Mouse (Mus musculus): ENCODE data around the gene Prpf8. TPM values are rescaled to one million over a fixed set of nuclear protein-coding genes. Genes with fewer than 3 reads are reported as not detected.

Gene Prpf8
- polyA plus RNA-seq, 1 experiment = 142 TPM

DNA sequence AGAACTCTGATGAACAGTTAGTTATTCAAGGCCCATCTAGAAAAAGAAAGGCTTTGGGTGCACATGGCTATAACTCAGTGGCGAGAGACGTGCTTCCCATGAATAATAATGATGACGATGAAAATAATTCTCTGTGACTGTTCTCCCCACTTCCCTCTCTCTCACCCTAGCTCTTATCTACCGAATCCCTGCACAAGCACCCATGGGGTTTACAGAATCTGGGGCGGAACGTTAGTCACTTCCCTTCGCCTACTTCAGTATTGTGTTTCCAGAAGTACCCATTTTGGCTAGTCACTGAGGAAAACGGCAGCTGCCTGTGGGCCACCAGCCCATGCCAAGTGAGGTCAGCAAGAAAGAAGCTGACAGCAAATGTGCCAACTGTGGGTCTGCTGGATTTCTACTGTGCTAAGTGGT, 28.0 kb upstream of the Prpf8 start:
- Histone ChIP-seq H3K27ac (ENCODE audit: control insufficient read depth, insufficient read depth, low read length) (peak overlapping the region; percentile 86), H3K4me1 (replicated peaks; ENCODE audit: control insufficient read depth, insufficient read depth, low read length) (peaks cover 63% of the 10 kb centered on the region), H3K36me3 (ENCODE audit: control insufficient read depth, insufficient read depth, low read length) (no peaks in the 10 kb centered on the region), H3K4me3 (ENCODE audit: control insufficient read depth, insufficient read depth, low read length) (no peak overlapping the region), H3K27me3 (ENCODE audit: control insufficient read depth, insufficient read depth, low read length) (no peaks in the 10 kb centered on the region)
- 19% methylated on average over 8 of the region's 8 CpGs for WGBS
- TF ChIP-seq POLR2A (IDR thresholded peaks at IDR 0.05; ENCODE audit: control insufficient read depth, extremely low read depth, insufficient read depth, low read length, poor library complexity) (no peak), CTCF (IDR thresholded peaks at IDR 0.05; ENCODE audit: borderline replicate concordance, control insufficient read depth, extremely low read depth, insufficient read depth, low read length, poor library complexity) (no peak)
- peak; percentile 22 for DNase-seq

DNA sequence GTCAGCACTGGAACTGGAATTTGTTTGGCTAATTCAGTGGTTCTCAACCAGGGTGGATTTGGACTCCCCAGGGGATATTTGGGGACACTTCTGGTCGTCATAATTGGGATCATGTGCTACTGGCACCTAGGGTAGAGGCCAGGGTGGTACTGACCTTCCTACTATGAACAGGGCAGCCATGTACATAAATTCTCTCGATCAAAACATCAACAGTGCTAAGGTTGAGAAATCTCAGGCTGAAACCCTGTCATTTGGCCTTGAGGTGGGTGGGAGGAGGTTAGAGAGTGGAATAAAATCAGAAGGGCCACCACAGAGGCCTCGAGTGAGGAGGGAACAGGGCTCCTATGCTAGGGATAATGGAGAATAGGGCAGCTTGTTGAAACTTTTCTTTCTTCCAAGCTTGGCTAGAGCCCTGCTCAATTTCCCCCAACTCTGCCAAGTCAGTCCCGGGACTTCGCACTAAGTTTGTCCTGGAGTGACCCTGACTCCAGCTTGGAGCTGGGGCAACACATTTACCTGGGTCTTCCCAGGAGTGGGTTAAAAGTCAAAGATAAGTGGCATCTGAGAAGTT, 27.4 kb upstream of the Prpf8 start:
- WGBS = 60% methylated on average over 5 of the region's 5 CpGs
- Histone ChIP-seq H3K27me3 (ENCODE audit: control insufficient read depth, insufficient read depth, low read length) (no peaks in the 10 kb centered on the region), H3K4me1 (replicated peaks; ENCODE audit: control insufficient read depth, insufficient read depth, low read length) (peaks cover 58% of the 10 kb centered on the region), H3K27ac (ENCODE audit: control insufficient read depth, insufficient read depth, low read length) (peak overlapping the region; percentile 86), H3K36me3 (ENCODE audit: control insufficient read depth, insufficient read depth, low read length) (no peaks in the 10 kb centered on the region), H3K4me3 (ENCODE audit: control insufficient read depth, insufficient read depth, low read length) (no peak overlapping the region)
- TF ChIP-seq CTCF (IDR thresholded peaks at IDR 0.05; ENCODE audit: borderline replicate concordance, control insufficient read depth, extremely low read depth, insufficient read depth, low read length, poor library complexity) (no peak), POLR2A (IDR thresholded peaks at IDR 0.05; ENCODE audit: control insufficient read depth, extremely low read depth, insufficient read depth, low read length, poor library complexity) (no peak)
- peak; percentile 11 for DNase-seq

DNA sequence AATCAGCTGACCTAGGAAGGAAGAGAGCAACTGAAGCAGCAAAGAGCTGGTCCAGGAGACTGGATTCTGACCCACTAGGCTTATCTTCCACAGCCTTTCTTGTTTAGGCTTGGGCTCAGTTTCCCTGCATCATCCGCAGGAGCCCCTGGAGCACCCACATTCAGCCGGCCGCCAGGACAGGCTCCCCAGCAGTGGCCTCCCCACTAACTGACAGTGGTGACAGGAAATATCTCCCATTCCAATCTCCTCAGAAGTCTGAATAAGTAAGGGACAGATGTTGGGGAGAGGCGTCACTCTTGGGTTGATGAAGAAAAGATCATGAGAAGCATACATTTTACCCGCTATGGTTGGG, 26.9 kb upstream of the Prpf8 start:
- H3K27me3 ChIP-seq (ENCODE audit: control insufficient read depth, insufficient read depth, low read length) = no peaks in the 10 kb centered on the region
- 14% methylated on average over 5 of the region's 5 CpGs for WGBS
- no peaks in the 10 kb centered on the region for H3K36me3 ChIP-seq (ENCODE audit: control insufficient read depth, insufficient read depth, low read length)
- TF ChIP-seq CTCF (IDR thresholded peaks at IDR 0.05; ENCODE audit: borderline replicate concordance, control insufficient read depth, extremely low read depth, insufficient read depth, low read length, poor library complexity) = no peak
- no peak for TF ChIP-seq POLR2A (IDR thresholded peaks at IDR 0.05; ENCODE audit: control insufficient read depth, extremely low read depth, insufficient read depth, low read length, poor library complexity)
- DNase-seq = no peak
- no peak overlapping the region for H3K4me3 ChIP-seq (ENCODE audit: control insufficient read depth, insufficient read depth, low read length)
- peaks cover 56% of the 10 kb centered on the region for H3K4me1 ChIP-seq (replicated peaks; ENCODE audit: control insufficient read depth, insufficient read depth, low read length)
- peak overlapping the region; percentile 86 for H3K27ac ChIP-seq (ENCODE audit: control insufficient read depth, insufficient read depth, low read length)

DNA sequence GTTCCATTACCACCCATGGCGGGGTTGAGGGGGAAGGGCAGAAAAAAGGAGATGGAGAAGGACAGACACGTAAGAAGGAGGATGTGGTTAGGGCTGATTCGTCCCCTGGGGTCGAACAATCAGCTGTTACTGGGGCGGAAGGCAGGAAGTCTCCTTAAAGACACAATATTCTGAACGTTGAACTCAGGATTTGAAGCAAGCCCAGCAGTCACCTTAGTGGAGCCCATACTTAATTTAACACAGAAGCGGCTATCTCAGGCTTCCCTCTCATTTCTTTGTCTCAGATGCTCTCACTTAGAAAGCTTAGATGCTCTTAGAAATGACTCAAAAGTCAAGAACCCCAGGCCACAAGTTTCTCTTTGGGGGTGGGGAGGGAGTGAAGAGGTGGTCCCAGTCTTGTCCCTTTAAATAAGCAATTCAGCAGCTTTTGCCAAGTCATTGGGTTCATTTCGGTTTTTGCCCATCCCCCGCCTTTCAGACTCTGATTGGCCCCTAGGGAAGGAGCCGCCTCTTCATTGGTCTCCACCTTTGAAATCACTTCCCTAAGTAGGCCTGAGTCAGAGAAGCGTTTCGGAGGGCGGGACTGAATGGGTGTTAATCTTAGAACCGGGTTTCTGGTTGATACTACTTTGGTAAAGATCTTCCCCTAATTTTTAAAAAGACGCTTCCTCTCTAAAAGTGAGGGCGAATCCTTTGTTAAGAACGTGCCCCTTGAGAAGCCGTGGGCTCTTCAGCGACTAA, 26.3 kb upstream of the Prpf8 start:
- peak overlapping the region; percentile 86 for H3K27ac ChIP-seq (ENCODE audit: control insufficient read depth, insufficient read depth, low read length)
- 2% methylated on average over 19 of the region's 19 CpGs for WGBS
- DNase-seq = peak; percentile 86
- H3K27me3 ChIP-seq (ENCODE audit: control insufficient read depth, insufficient read depth, low read length) = no peaks in the 10 kb centered on the region
- H3K4me1 ChIP-seq (replicated peaks; ENCODE audit: control insufficient read depth, insufficient read depth, low read length) = peaks cover 51% of the 10 kb centered on the region
- no peaks in the 10 kb centered on the region for H3K36me3 ChIP-seq (ENCODE audit: control insufficient read depth, insufficient read depth, low read length)
- no peak for TF ChIP-seq CTCF (IDR thresholded peaks at IDR 0.05; ENCODE audit: borderline replicate concordance, control insufficient read depth, extremely low read depth, insufficient read depth, low read length, poor library complexity)
- TF ChIP-seq POLR2A (IDR thresholded peaks at IDR 0.05; ENCODE audit: control insufficient read depth, extremely low read depth, insufficient read depth, low read length, poor library complexity) = no peak
- peak overlapping the region; percentile 33 for H3K4me3 ChIP-seq (ENCODE audit: control insufficient read depth, insufficient read depth, low read length)

DNA sequence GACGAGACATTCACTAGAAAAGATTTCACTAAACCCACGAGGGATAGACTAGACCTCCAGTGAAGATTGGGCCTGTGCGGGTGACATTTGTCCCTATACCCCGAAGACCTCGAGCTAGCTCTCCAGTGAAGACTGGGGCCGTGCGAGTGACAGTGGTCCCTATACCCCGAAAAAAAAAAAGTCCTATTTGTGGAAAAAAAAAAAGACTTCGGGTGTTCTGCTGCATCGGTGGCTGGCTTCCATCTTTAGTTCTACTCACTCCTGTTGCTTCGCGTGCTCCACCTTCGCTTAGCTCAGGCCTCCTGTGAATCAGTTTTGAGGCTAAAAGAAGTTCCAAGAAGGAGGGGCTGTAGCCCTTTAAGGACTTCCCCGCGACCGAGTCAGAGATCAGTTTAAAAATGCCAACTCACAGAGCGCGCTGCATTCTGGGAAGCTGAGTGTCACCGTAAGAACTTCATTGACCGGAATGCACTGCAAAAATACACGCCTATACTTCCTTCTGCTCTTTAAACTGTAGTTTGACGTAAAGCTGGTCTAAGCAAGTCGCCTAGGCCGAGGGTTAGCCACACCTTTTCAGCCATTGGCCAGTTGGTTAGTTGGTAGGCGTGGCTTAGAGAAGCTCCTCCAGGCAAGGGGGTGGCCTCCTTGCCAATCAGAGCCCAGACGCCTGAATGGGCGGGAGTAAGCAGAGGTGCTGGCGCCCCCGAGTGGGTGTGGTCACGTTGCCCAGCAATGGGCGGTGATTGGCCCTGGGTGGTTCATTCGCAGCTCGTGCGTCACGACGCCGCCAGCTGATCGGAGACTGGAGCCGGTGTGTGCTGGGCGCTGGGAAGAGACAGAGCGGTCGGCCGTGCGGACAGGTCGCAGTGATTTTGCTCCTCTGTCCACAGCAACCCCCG, 25.5 kb upstream of the Prpf8 start, which contains the start of gene Tlcd2:
TSS of gene Tlcd2 (plus strand) at position 872 of the 899 bp plus-strand sequence.
- WGBS = under 1% methylated on average over 46 of the region's 46 CpGs

DNA sequence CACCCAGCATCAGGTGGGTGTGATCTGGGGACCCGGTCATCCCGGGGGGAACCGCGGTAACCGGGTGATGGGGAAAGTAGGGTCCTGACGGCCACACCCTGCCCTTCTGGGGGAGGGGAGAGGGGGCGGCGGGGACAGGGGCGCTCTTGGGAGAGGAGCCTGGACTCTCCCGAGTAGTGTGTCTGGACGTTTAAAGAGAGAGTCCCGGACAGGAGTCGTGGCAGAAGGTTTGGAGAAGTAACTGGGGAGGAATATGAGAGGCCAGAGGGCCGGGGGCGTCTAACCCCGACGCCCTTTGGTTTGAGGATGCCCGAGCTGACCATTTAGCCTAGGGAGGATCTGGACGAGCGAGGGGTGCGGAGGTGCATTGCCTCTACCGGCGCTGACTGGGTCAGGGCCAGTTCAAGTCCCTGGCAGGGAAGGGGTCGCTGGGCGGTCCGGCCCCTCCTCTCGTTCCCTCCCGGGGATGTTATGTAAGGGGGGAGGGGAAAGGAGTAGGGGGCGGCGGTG, 24.8 kb upstream of the Prpf8 start:
- no peak for TF ChIP-seq POLR2A (IDR thresholded peaks at IDR 0.05; ENCODE audit: control insufficient read depth, extremely low read depth, insufficient read depth, low read length, poor library complexity)
- no peak for TF ChIP-seq CTCF (IDR thresholded peaks at IDR 0.05; ENCODE audit: borderline replicate concordance, control insufficient read depth, extremely low read depth, insufficient read depth, low read length, poor library complexity)
- DNase-seq = no peak
- Histone ChIP-seq H3K36me3 (ENCODE audit: control insufficient read depth, insufficient read depth, low read length) (no peaks in the 10 kb centered on the region), H3K27ac (ENCODE audit: control insufficient read depth, insufficient read depth, low read length) (no peak overlapping the region), H3K4me3 (ENCODE audit: control insufficient read depth, insufficient read depth, low read length) (peak overlapping the region; percentile 58), H3K27me3 (ENCODE audit: control insufficient read depth, insufficient read depth, low read length) (no peaks in the 10 kb centered on the region), H3K4me1 (replicated peaks; ENCODE audit: control insufficient read depth, insufficient read depth, low read length) (peaks cover 39% of the 10 kb centered on the region)
- WGBS = 2% methylated on average over 30 of the region's 30 CpGs

More for the DNA sequence above, 25.5 kb upstream of the Prpf8 start, which contains the start of gene Tlcd2:
- peak within 1 kb of the TSS; percentile 58 for H3K4me3 ChIP-seq (ENCODE audit: control insufficient read depth, insufficient read depth, low read length)
- TF ChIP-seq CTCF (IDR thresholded peaks at IDR 0.05; ENCODE audit: borderline replicate concordance, control insufficient read depth, extremely low read depth, insufficient read depth, low read length, poor library complexity) = peak; percentile 67; the same call in 1 of the 2 replicates
- peak; percentile 51; the same call in 1 of the 2 replicates for TF ChIP-seq POLR2A (IDR thresholded peaks at IDR 0.05; ENCODE audit: control insufficient read depth, extremely low read depth, insufficient read depth, low read length, poor library complexity)
- H3K36me3 ChIP-seq (ENCODE audit: control insufficient read depth, insufficient read depth, low read length) = no peaks in the 10 kb centered on the region
- peaks cover 43% of the 10 kb centered on the region for H3K4me1 ChIP-seq (replicated peaks; ENCODE audit: control insufficient read depth, insufficient read depth, low read length)
- peak within 1 kb of the TSS; percentile 86 for H3K27ac ChIP-seq (ENCODE audit: control insufficient read depth, insufficient read depth, low read length)
- no peaks in the 10 kb centered on the region for H3K27me3 ChIP-seq (ENCODE audit: control insufficient read depth, insufficient read depth, low read length)
- peak; percentile 99 for DNase-seq

Measured in thymus, adult 2 months (tissue).